Mouse (Mus musculus) layer of hippocampus, postnatal 25 days (tissue): ENCODE measurements around the gene Rnaseh2a. TPM values are rescaled to one million over a fixed set of nuclear protein-coding genes. Genes with fewer than 3 reads are reported as not detected.

ENCODE experiments used
- DNase-seq, 2 experiments: peaks; one replicate each; pipeline ENCODE4 v3.0.0; 2022; ENCODE audit warnings: mixed read lengths in 2 of 2, low spot score in 1 of 2; ENCODE audit errors: extremely low spot score in 1 of 2
- total RNA-seq, 2 experiments: library from RNA; stranded (reverse); gene quantifications; 2 replicates each; pipeline ENCODE4 v1.2.3; 2021

Gene Rnaseh2a
- total RNA-seq: 10 to 100 TPM; 37.1 to 41.5 TPM

- peak; percentile 64 to 68 for DNase-seq
These were observed at the start of gene Rnaseh2a, which contains the start of the genes Gm49661 and Prdx2 for GRCm38 (mm10) chr8:84969241-84970134. Gene Rnaseh2a (minus strand): TSS chr8:84969767. Gene Gm49661 (minus strand): TSS chr8:84969433. Gene Prdx2 (plus strand): TSS chr8:84969587.

GRCm38 (mm10) chr8:85017209-85017608, 47.6 kb upstream of the Rnaseh2a start:
- DNase-seq: no peak

GRCm38 (mm10) chr8:85016724-85017123, 47.2 kb upstream of the Rnaseh2a start:
- DNase-seq: no peak

GRCm38 (mm10) chr8:85014431-85014830, 44.9 kb upstream of the Rnaseh2a start, which contains the start of gene Best2:
Gene Best2 (minus strand): TSS chr8:85014531.
- DNase-seq: no peak

GRCm38 (mm10) chr8:85013230-85013840, 43.8 kb upstream of the Rnaseh2a start:
- peak; percentile 56 to 73 for DNase-seq

- no peak for DNase-seq
These were observed 41.7 kb upstream of the Rnaseh2a start for GRCm38 (mm10) chr8:85011242-85011641.

GRCm38 (mm10) chr8:85007686-85008085, 38.1 kb upstream of the Rnaseh2a start:
- no peak for DNase-seq

GRCm38 (mm10) chr8:84997649-84998295, 28.2 kb upstream of the Rnaseh2a start:
- DNase-seq: peak; percentile 82 to 98

GRCm38 (mm10) chr8:84996978-84997377, 27.4 kb upstream of the Rnaseh2a start:
- no peak for DNase-seq

GRCm38 (mm10) chr8:84995680-84996079, 26.1 kb upstream of the Rnaseh2a start:
- DNase-seq: no peak

GRCm38 (mm10) chr8:84994375-84994774, 24.8 kb upstream of the Rnaseh2a start:
- DNase-seq: no peak

GRCm38 (mm10) chr8:84990836-84991235, 21.3 kb upstream of the Rnaseh2a start:
- DNase-seq: no peak

- DNase-seq: peak; percentile 88 to 93
These were observed 20.8 kb upstream of the Rnaseh2a start, which contains the start of gene Hook2 for GRCm38 (mm10) chr8:84990349-84990748. Gene Hook2 (plus strand): TSS chr8:84990603.

GRCm38 (mm10) chr8:84989810-84990209, 20.2 kb upstream of the Rnaseh2a start:
- peak; percentile 85 to 89 for DNase-seq

GRCm38 (mm10) chr8:84989311-84989731, 19.8 kb upstream of the Rnaseh2a start:
- no peak for DNase-seq

- DNase-seq: no peak
These were observed 18.3 kb upstream of the Rnaseh2a start for GRCm38 (mm10) chr8:84987903-84988302.

- DNase-seq: no peak
These were observed 17.8 kb upstream of the Rnaseh2a start for GRCm38 (mm10) chr8:84987388-84987787.

GRCm38 (mm10) chr8:84986379-84986945, 16.9 kb upstream of the Rnaseh2a start:
- no peak for DNase-seq

GRCm38 (mm10) chr8:84985684-84986378, 16.3 kb upstream of the Rnaseh2a start:
- peak; percentile 76 to 91 for DNase-seq
